Mouse (Mus musculus): ENCODE data around the gene Med12l. TPM values are rescaled to one million over a fixed set of nuclear protein-coding genes. Genes with fewer than 3 reads are reported as not detected.

Med12l gene
- polyA plus RNA-seq, 1 experiment from 2014 or later: 4.2 TPM

DNA sequence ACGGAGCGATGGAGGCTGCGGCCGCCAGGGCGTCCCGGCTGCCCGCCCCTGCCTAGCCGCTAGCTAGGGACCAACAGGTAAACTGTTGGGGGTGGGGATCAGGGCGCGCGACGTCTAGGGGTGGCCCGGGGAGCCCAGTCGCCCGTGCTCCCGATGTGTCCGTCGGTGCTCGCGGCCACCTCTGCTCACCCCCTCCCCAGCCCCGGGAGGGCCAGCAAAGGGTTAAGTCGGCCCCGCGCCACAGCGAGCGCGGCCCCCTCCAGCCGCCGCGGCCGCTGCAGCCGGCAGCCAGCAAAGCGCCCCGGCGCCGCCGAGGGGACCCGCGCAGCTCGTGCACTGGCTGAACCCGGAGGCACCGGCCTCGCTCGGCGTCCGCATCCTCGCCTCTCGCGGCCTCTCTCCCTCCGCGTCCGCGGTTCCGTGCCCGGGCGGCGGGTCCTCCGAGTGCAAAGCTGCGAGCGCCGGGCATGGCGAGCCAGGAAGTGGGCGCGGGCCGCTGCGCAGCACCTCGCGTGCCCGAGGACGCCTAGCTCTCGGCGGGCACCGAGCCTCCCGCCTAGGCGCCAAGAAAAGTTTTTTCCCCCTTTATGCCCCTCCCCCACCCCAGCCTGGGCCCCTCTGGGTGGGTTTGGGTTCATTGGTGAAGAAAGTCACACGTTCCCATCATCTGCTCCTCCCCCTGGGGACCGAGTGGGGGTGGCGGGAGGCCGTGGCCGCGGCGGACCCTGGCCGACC is 538 bp downstream of the Med12l start:
- Histone ChIP-seq H3K27me3 (ENCODE audit: control insufficient read depth, insufficient read depth, low read length) (no peaks in the 10 kb centered on the region), H3K4me2 (ENCODE audit: low read length) (peak overlapping the region; percentile 99), H3K9me3 (ENCODE audit: control insufficient read depth, low read length) (no peaks in the 10 kb centered on the region), H3K9ac (ENCODE audit: low read length) (peak overlapping the region; percentile 83), H3K4me1 (ENCODE audit: control insufficient read depth in 2 of 2, insufficient read depth in 2 of 2, low read length in 2 of 2) (peaks cover 4 to 14% of the 10 kb centered on the region in 2 experiments; a peak in 3 of 4 replicates), H3K36me3 (ENCODE audit: control insufficient read depth, insufficient read depth, low read length) (no peaks in the 10 kb centered on the region), H3K27ac (replicated peaks in 1 of 2; ENCODE audit: control insufficient read depth in 1 of 2, insufficient read depth in 1 of 2, low read depth in 2 of 2, low read length in 2 of 2) (peak overlapping the region; percentile 88 to 93), H3K4me3 (ENCODE audit: control insufficient read depth in 1 of 2, insufficient read depth in 1 of 2, low read depth in 1 of 2, low read length in 2 of 2) (peak overlapping the region; percentile 56 to 91)
- ATAC-seq (ENCODE audit: insufficient number of reproducible peaks, insufficient read depth, low FRiP score, low read depth): peak; percentile 64
- under 1% methylated on average over 60 of the region's 83 CpGs for WGBS

DNA sequence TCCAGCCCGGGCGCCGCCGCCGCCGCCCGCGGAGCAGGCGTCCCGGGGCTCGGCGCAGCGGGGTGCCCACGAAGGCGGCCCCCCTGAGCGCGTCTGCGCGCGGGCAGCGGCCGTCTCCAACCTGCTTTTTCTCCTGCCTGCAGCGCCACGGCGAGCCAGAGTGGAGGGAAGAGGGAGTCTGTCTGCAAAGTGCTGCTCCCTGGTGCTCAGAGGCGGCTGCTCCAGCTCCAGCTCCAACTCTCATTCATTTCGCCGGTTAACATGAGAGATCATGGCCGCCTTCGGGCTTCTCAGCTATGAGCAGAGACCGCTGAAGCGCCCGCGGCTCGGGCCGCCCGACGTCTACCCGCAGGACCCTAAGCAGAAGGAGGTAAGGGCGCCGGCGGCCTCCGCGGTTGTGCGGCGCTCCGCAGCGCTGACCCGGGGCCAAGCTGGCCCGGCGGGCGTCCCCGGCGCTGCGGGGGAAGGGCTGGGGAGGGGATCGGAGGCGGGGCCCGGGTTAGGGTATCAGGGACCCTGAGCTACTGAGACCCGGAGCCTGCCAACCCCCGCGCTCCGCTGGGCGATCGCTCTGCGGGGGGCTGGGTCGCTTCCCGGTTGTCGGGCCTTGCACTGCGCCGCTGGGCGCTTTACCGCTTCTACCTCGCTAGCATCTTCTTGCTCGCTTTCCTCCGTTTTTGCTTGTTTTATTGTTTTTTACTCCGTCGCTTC is 1.3 kb downstream of the Med12l start:
- no peaks in the 10 kb centered on the region for H3K27me3 ChIP-seq (ENCODE audit: control insufficient read depth, insufficient read depth, low read length)
- H3K4me1 ChIP-seq (ENCODE audit: control insufficient read depth in 2 of 2, insufficient read depth in 2 of 2, low read length in 2 of 2): peaks cover 4 to 14% of the 10 kb centered on the region in 2 experiments; a peak in 3 of 4 replicates
- peak overlapping the region; percentile 56 to 91 for H3K4me3 ChIP-seq (ENCODE audit: control insufficient read depth in 1 of 2, insufficient read depth in 1 of 2, low read depth in 1 of 2, low read length in 2 of 2)
- H3K27ac ChIP-seq (replicated peaks in 1 of 2; ENCODE audit: control insufficient read depth in 1 of 2, insufficient read depth in 1 of 2, low read depth in 2 of 2, low read length in 2 of 2): peak overlapping the region; percentile 88 to 93
- WGBS: under 1% methylated on average over 67 of the region's 77 CpGs
- ATAC-seq (ENCODE audit: insufficient number of reproducible peaks, insufficient read depth, low FRiP score, low read depth): peak; percentile 67
- H3K4me2 ChIP-seq (ENCODE audit: low read length): peak overlapping the region; percentile 99
- H3K9me3 ChIP-seq (ENCODE audit: control insufficient read depth, low read length): no peaks in the 10 kb centered on the region
- peak overlapping the region; percentile 83 for H3K9ac ChIP-seq (ENCODE audit: low read length)
- H3K36me3 ChIP-seq (ENCODE audit: control insufficient read depth, insufficient read depth, low read length): no peaks in the 10 kb centered on the region

DNA sequence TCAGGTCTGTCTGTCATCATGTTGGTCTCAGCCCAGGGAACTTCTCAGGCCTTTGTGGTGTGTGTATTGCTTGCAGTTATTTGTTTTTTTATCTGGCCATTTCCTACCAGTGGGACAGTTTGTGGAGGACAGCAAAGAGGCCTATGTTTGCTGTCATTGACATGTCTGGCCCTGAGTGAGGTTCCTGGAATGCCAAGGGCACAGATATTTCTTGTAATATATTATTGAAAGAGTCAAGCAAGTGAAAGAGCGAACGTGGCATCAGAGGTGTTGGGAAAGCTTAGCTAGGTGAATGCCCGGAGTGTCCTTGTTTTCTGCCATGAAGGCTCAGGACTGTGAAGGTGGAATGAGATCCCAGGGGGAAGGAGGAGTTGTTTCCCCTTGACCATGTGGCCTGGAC is 4.7 kb downstream of the Med12l start:
- WGBS: 78% methylated on average over 3 of the region's 3 CpGs
- H3K9ac ChIP-seq (ENCODE audit: low read length): no peak overlapping the region
- peaks cover under 1 to 2% of the 10 kb centered on the region in 2 experiments; a peak in 1 of 4 replicates for H3K4me1 ChIP-seq (ENCODE audit: control insufficient read depth in 2 of 2, insufficient read depth in 2 of 2, low read length in 2 of 2)
- H3K4me3 ChIP-seq (ENCODE audit: control insufficient read depth in 1 of 2, insufficient read depth in 1 of 2, low read depth in 1 of 2, low read length in 2 of 2): no peak overlapping the region
- no peak overlapping the region for H3K4me2 ChIP-seq (ENCODE audit: low read length)
- H3K9me3 ChIP-seq (ENCODE audit: control insufficient read depth, low read length): no peaks in the 10 kb centered on the region
- no peak overlapping the region for H3K27ac ChIP-seq (replicated peaks in 1 of 2; ENCODE audit: control insufficient read depth in 1 of 2, insufficient read depth in 1 of 2, low read depth in 2 of 2, low read length in 2 of 2)
- H3K27me3 ChIP-seq (ENCODE audit: control insufficient read depth, insufficient read depth, low read length): no peaks in the 10 kb centered on the region
- H3K36me3 ChIP-seq (ENCODE audit: control insufficient read depth, insufficient read depth, low read length): no peaks in the 10 kb centered on the region
- ATAC-seq (ENCODE audit: insufficient number of reproducible peaks, insufficient read depth, low FRiP score, low read depth): no peak

DNA sequence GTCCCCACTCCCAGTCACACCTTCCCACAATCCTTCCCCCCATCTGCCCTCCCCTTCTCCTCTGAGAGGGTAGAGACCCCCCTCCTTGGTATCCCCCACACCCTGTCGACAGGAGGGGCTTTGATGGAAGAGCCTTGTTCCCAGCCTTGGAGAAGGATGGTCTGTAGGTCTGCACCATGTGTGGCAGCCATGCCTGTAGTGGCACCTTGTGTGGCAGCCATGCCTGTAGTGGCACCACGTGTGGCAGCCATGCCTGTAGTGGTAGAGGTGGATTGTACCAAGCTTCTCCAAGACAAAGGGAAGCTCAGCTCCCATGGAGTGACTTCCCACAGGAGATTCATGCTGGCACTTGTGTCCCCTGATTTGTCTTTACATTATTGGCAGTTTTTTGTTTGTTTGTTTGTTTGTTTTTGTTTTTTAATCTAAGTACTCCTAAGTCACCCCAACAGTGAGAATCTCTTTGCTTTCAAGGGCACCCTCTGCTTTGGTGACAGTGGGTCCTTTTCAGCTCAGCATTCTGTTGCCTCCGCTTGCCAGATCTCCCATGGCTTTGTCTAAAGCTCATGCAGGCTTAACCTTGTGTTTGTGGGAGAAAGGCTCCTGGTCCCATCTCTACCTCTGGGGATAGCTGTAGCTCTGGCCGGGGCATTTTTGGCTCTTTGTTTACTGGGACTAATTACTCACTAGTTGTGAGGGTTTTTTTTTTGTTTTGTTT is 10.2 kb downstream of the Med12l start:
- WGBS: 55% methylated on average over 4 of the region's 4 CpGs
- Histone ChIP-seq H3K4me2 (ENCODE audit: low read length) (no peak overlapping the region), H3K36me3 (ENCODE audit: control insufficient read depth, insufficient read depth, low read length) (no peaks in the 10 kb centered on the region), H3K27me3 (ENCODE audit: control insufficient read depth, insufficient read depth, low read length) (no peaks in the 10 kb centered on the region), H3K9ac (ENCODE audit: low read length) (no peak overlapping the region), H3K9me3 (ENCODE audit: control insufficient read depth, low read length) (no peaks in the 10 kb centered on the region), H3K27ac (replicated peaks in 1 of 2; ENCODE audit: control insufficient read depth in 1 of 2, insufficient read depth in 1 of 2, low read depth in 2 of 2, low read length in 2 of 2) (no peak overlapping the region), H3K4me3 (ENCODE audit: control insufficient read depth in 1 of 2, insufficient read depth in 1 of 2, low read depth in 1 of 2, low read length in 2 of 2) (no peak overlapping the region), H3K4me1 (ENCODE audit: control insufficient read depth in 2 of 2, insufficient read depth in 2 of 2, low read length in 2 of 2) (peaks cover 2 to 5% of the 10 kb centered on the region in 2 experiments; a peak in 2 of 4 replicates)
- ATAC-seq (ENCODE audit: insufficient number of reproducible peaks, insufficient read depth, low FRiP score, low read depth): no peak

DNA sequence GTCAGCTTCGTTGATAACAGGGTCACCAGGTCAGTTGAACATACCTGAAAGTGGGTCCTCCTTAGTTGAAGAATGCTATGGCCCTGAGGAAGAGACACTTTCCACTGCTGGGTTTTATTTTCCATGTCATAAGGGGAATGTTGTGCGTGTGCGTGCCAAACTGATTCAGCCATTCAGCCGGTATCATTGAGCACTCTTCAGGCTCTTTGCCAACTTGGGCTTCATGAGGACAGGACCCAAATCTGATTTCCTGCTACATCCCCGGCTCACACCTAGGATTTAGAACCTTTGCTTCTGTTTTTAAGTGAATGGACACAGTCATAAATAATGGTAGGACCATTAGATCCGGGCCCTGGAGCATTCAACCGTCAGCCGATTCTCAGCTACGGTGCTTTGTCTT is 10.9 kb downstream of the Med12l start:
- no peak for ATAC-seq (ENCODE audit: insufficient number of reproducible peaks, insufficient read depth, low FRiP score, low read depth)
- no peak overlapping the region for H3K4me3 ChIP-seq (ENCODE audit: control insufficient read depth in 1 of 2, insufficient read depth in 1 of 2, low read depth in 1 of 2, low read length in 2 of 2)
- 71% methylated on average over 9 of the region's 9 CpGs for WGBS
- no peaks in the 10 kb centered on the region for H3K27me3 ChIP-seq (ENCODE audit: control insufficient read depth, insufficient read depth, low read length)
- H3K9me3 ChIP-seq (ENCODE audit: control insufficient read depth, low read length): no peaks in the 10 kb centered on the region
- no peaks in the 10 kb centered on the region for H3K36me3 ChIP-seq (ENCODE audit: control insufficient read depth, insufficient read depth, low read length)
- H3K27ac ChIP-seq (replicated peaks in 1 of 2; ENCODE audit: control insufficient read depth in 1 of 2, insufficient read depth in 1 of 2, low read depth in 2 of 2, low read length in 2 of 2): no peak overlapping the region
- H3K4me2 ChIP-seq (ENCODE audit: low read length): no peak overlapping the region
- H3K4me1 ChIP-seq (ENCODE audit: control insufficient read depth in 2 of 2, insufficient read depth in 2 of 2, low read length in 2 of 2): peaks cover 2 to 5% of the 10 kb centered on the region in 2 experiments; a peak in 2 of 4 replicates
- H3K9ac ChIP-seq (ENCODE audit: low read length): no peak overlapping the region

DNA sequence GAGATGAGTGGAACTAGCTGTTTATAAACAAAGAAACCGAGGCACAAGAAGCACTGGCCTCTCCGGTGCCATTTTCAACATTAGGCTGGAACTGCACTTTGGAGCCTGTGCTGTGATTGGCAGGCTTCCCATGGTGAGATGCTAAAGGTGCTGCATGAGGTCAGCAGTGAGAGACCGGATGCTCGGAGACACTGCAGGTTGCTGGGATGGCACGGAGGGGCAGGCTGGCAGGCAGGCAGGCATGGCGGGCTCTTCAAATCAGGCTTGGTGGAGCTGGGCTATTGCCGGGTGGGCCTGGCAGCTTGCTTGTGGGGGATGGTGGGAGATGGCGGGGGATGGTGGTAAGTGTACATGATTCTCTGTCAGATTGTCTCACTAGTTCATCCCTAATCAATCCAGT is 15.6 kb downstream of the Med12l start:
- no peak overlapping the region for H3K9ac ChIP-seq (ENCODE audit: low read length)
- H3K4me3 ChIP-seq (ENCODE audit: control insufficient read depth in 1 of 2, insufficient read depth in 1 of 2, low read depth in 1 of 2, low read length in 2 of 2): no peak overlapping the region
- H3K27ac ChIP-seq (replicated peaks in 1 of 2; ENCODE audit: control insufficient read depth in 1 of 2, insufficient read depth in 1 of 2, low read depth in 2 of 2, low read length in 2 of 2): no peak overlapping the region
- peaks cover 11 to 14% of the 10 kb centered on the region in 2 experiments for H3K4me1 ChIP-seq (ENCODE audit: control insufficient read depth in 2 of 2, insufficient read depth in 2 of 2, low read length in 2 of 2)
- WGBS: 57% methylated on average over 8 of the region's 8 CpGs
- H3K36me3 ChIP-seq (ENCODE audit: control insufficient read depth, insufficient read depth, low read length): no peaks in the 10 kb centered on the region
- no peaks in the 10 kb centered on the region for H3K27me3 ChIP-seq (ENCODE audit: control insufficient read depth, insufficient read depth, low read length)
- ATAC-seq (ENCODE audit: insufficient number of reproducible peaks, insufficient read depth, low FRiP score, low read depth): no peak
- no peak overlapping the region for H3K4me2 ChIP-seq (ENCODE audit: low read length)
- H3K9me3 ChIP-seq (ENCODE audit: control insufficient read depth, low read length): no peaks in the 10 kb centered on the region

DNA sequence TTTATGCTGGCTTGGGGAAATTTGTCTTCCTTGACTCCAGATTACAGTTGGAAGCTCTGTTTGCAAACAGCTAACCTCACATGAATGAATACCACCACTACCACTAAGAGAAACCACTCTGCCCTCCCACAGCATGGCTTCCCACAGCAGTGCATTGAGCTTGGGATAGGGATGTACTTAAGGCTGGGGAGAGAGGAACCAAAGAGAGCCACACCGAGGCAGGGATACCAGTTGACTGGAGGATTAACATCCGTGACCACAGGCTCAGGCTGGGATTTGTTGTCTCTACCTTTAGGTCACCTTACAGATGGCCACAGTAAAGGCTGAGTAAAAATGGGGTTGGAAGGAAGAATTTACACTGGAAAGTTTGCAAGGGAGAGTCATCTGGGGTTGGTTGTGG is 16.6 kb downstream of the Med12l start:
- no peak overlapping the region for H3K4me2 ChIP-seq (ENCODE audit: low read length)
- H3K27ac ChIP-seq (replicated peaks in 1 of 2; ENCODE audit: control insufficient read depth in 1 of 2, insufficient read depth in 1 of 2, low read depth in 2 of 2, low read length in 2 of 2): no peak overlapping the region
- no peaks in the 10 kb centered on the region for H3K27me3 ChIP-seq (ENCODE audit: control insufficient read depth, insufficient read depth, low read length)
- H3K9me3 ChIP-seq (ENCODE audit: control insufficient read depth, low read length): no peaks in the 10 kb centered on the region
- no peak overlapping the region for H3K4me3 ChIP-seq (ENCODE audit: control insufficient read depth in 1 of 2, insufficient read depth in 1 of 2, low read depth in 1 of 2, low read length in 2 of 2)
- ATAC-seq (ENCODE audit: insufficient number of reproducible peaks, insufficient read depth, low FRiP score, low read depth): no peak
- peaks cover 9 to 21% of the 10 kb centered on the region in 2 experiments for H3K4me1 ChIP-seq (ENCODE audit: control insufficient read depth in 2 of 2, insufficient read depth in 2 of 2, low read length in 2 of 2)
- WGBS: 72% methylated on average over 2 of the region's 2 CpGs
- H3K36me3 ChIP-seq (ENCODE audit: control insufficient read depth, insufficient read depth, low read length): no peaks in the 10 kb centered on the region
- H3K9ac ChIP-seq (ENCODE audit: low read length): no peak overlapping the region
